Mouse (Mus musculus): ENCODE measurements around the gene Arl15. TPM values are rescaled to one million over a fixed set of nuclear protein-coding genes. Genes with fewer than 3 reads are reported as not detected.

The Arl15 gene
- polyA plus RNA-seq, 1 experiment from 2014 or later: 1.5 TPM

GRCm38 (mm10) chr13:113941943-113942342 lies 147.6 kb downstream of the Arl15 start:
- no peak for DNase-seq
- Histone ChIP-seq H3K9me3 (ENCODE audit: low read length) (no peaks in the 10 kb centered on the region), H3K4me2 (ENCODE audit: low read depth, low read length) (no peak overlapping the region), H3K27ac (ENCODE audit: low read depth) (no peak overlapping the region), H3K36me3 (replicated peaks; ENCODE audit: insufficient read depth, low read length) (0 out of 2 replicates have a peak, but pooled peaks cover 2% of the 10 kb centered on the region), H3K4me3 (ENCODE audit: low read depth, low read length) (no peak overlapping the region), H3K9ac (replicated peaks) (no peak overlapping the region), H3K27me3 (ENCODE audit: insufficient read depth, low read length) (no peaks in the 10 kb centered on the region), H3K4me1 (ENCODE audit: insufficient read depth) (no peaks in the 10 kb centered on the region)
- no peak for ATAC-seq
- 87% methylated on average over 3 of the region's 3 CpGs for WGBS (ENCODE audit: insufficient replicate concordance)
- TF ChIP-seq EP300 (IDR thresholded peaks at IDR 0.05; ENCODE audit: low read depth): no peak
- no peak for TF ChIP-seq CTCF (IDR thresholded peaks at IDR 0.05; ENCODE audit: low read depth)

GRCm38 (mm10) chr13:113947546-113947945 lies 153.2 kb downstream of the Arl15 start:
- WGBS (ENCODE audit: insufficient replicate concordance): 65% methylated on average over 4 of the region's 4 CpGs
- no peaks in the 10 kb centered on the region for H3K27me3 ChIP-seq (ENCODE audit: insufficient read depth, low read length)

GRCm38 (mm10) chr13:113949708-113950107 lies 155.4 kb downstream of the Arl15 start:
- no peak overlapping the region for H3K9ac ChIP-seq (replicated peaks)
- TF ChIP-seq CTCF (IDR thresholded peaks at IDR 0.05; ENCODE audit: low read depth) (no peak), EP300 (IDR thresholded peaks at IDR 0.05; ENCODE audit: low read depth) (no peak)
- 66% methylated on average over 5 of the region's 5 CpGs for WGBS (ENCODE audit: insufficient replicate concordance)
- no peak overlapping the region for H3K4me3 ChIP-seq (ENCODE audit: low read depth, low read length)
- DNase-seq (peak; percentile 25), ATAC-seq (peak; percentile 73)
- no peaks in the 10 kb centered on the region for H3K4me1 ChIP-seq (ENCODE audit: insufficient read depth)
- H3K36me3 ChIP-seq (replicated peaks; ENCODE audit: insufficient read depth, low read length): no peaks in the 10 kb centered on the region
- no peaks in the 10 kb centered on the region for H3K27me3 ChIP-seq (ENCODE audit: insufficient read depth, low read length)
- H3K27ac ChIP-seq (ENCODE audit: low read depth): 0 out of 2 replicates have a peak overlapping the region, but pooled peaks have one; percentile 51
- no peaks in the 10 kb centered on the region for H3K9me3 ChIP-seq (ENCODE audit: low read length)
- no peak overlapping the region for H3K4me2 ChIP-seq (ENCODE audit: low read depth, low read length)

More at GRCm38 (mm10) chr13:113947546-113947945, 153.2 kb downstream of the Arl15 start:
- H3K9me3 ChIP-seq (ENCODE audit: low read length): no peaks in the 10 kb centered on the region
- H3K4me2 ChIP-seq (ENCODE audit: low read depth, low read length): no peak overlapping the region
- no peaks in the 10 kb centered on the region for H3K4me1 ChIP-seq (ENCODE audit: insufficient read depth)
- no peak for DNase-seq
- H3K36me3 ChIP-seq (replicated peaks; ENCODE audit: insufficient read depth, low read length): no peaks in the 10 kb centered on the region
- H3K4me3 ChIP-seq (ENCODE audit: low read depth, low read length): no peak overlapping the region
- TF ChIP-seq CTCF (IDR thresholded peaks at IDR 0.05; ENCODE audit: low read depth) (no peak), EP300 (IDR thresholded peaks at IDR 0.05; ENCODE audit: low read depth) (no peak)
- no peak for ATAC-seq
- H3K27ac ChIP-seq (ENCODE audit: low read depth): no peak overlapping the region
- H3K9ac ChIP-seq (replicated peaks): no peak overlapping the region

- Histone ChIP-seq H3K27ac (ENCODE audit: low read depth) (no peak overlapping the region), H3K36me3 (replicated peaks; ENCODE audit: insufficient read depth, low read length) (no peaks in the 10 kb centered on the region), H3K9ac (replicated peaks) (no peak overlapping the region), H3K4me1 (ENCODE audit: insufficient read depth) (no peaks in the 10 kb centered on the region), H3K27me3 (ENCODE audit: insufficient read depth, low read length) (no peaks in the 10 kb centered on the region), H3K9me3 (ENCODE audit: low read length) (no peaks in the 10 kb centered on the region), H3K4me3 (ENCODE audit: low read depth, low read length) (no peak overlapping the region), H3K4me2 (ENCODE audit: low read depth, low read length) (no peak overlapping the region)
- TF ChIP-seq CTCF (IDR thresholded peaks at IDR 0.05; ENCODE audit: low read depth) (no peak), EP300 (IDR thresholded peaks at IDR 0.05; ENCODE audit: low read depth) (no peak)
- no peak for DNase-seq
- no peak for ATAC-seq
- WGBS (ENCODE audit: insufficient replicate concordance): 82% methylated on average over 6 of the region's 6 CpGs
These were observed 155.8 kb downstream of the Arl15 start for GRCm38 (mm10) chr13:113950131-113950530.

- Histone ChIP-seq H3K4me1 (ENCODE audit: insufficient read depth) (no peaks in the 10 kb centered on the region), H3K36me3 (replicated peaks; ENCODE audit: insufficient read depth, low read length) (no peaks in the 10 kb centered on the region), H3K27me3 (ENCODE audit: insufficient read depth, low read length) (no peaks in the 10 kb centered on the region), H3K4me2 (ENCODE audit: low read depth, low read length) (no peak overlapping the region), H3K9ac (replicated peaks) (no peak overlapping the region), H3K9me3 (ENCODE audit: low read length) (no peaks in the 10 kb centered on the region), H3K4me3 (ENCODE audit: low read depth, low read length) (no peak overlapping the region), H3K27ac (ENCODE audit: low read depth) (no peak overlapping the region)
- no peak for DNase-seq
- 62% methylated on average over 4 of the region's 4 CpGs for WGBS (ENCODE audit: insufficient replicate concordance)
- no peak for ATAC-seq
- no peak for TF ChIP-seq CTCF (IDR thresholded peaks at IDR 0.05; ENCODE audit: low read depth)
- TF ChIP-seq EP300 (IDR thresholded peaks at IDR 0.05; ENCODE audit: low read depth): no peak
These were observed 163.1 kb downstream of the Arl15 start for GRCm38 (mm10) chr13:113957438-113957837.

GRCm38 (mm10) chr13:113964945-113965344 lies 170.6 kb downstream of the Arl15 start:
- ATAC-seq: no peak
- H3K4me3 ChIP-seq (ENCODE audit: low read depth, low read length): no peak overlapping the region
- 87% methylated on average over 9 of the region's 9 CpGs for WGBS (ENCODE audit: insufficient replicate concordance)
- H3K9ac ChIP-seq (replicated peaks): no peak overlapping the region
- H3K4me1 ChIP-seq (ENCODE audit: insufficient read depth): no peaks in the 10 kb centered on the region
- no peak for DNase-seq
- no peak overlapping the region for H3K4me2 ChIP-seq (ENCODE audit: low read depth, low read length)
- H3K27ac ChIP-seq (ENCODE audit: low read depth): no peak overlapping the region
- no peak for TF ChIP-seq EP300 (IDR thresholded peaks at IDR 0.05; ENCODE audit: low read depth)
- TF ChIP-seq CTCF (IDR thresholded peaks at IDR 0.05; ENCODE audit: low read depth): no peak
- H3K27me3 ChIP-seq (ENCODE audit: insufficient read depth, low read length): no peaks in the 10 kb centered on the region
- 0 out of 2 replicates have a peak, but pooled peaks cover 2% of the 10 kb centered on the region for H3K36me3 ChIP-seq (replicated peaks; ENCODE audit: insufficient read depth, low read length)
- H3K9me3 ChIP-seq (ENCODE audit: low read length): no peaks in the 10 kb centered on the region

GRCm38 (mm10) chr13:113970706-113971105 lies 176.4 kb downstream of the Arl15 start:
- no peaks in the 10 kb centered on the region for H3K27me3 ChIP-seq (ENCODE audit: insufficient read depth, low read length)
- H3K36me3 ChIP-seq (replicated peaks; ENCODE audit: insufficient read depth, low read length): peaks cover 2% of the 10 kb centered on the region; the same call in 1 of the 2 replicates
- H3K9me3 ChIP-seq (ENCODE audit: low read length): no peaks in the 10 kb centered on the region
- 72% methylated on average over 5 of the region's 5 CpGs for WGBS (ENCODE audit: insufficient replicate concordance)
- no peak overlapping the region for H3K4me3 ChIP-seq (ENCODE audit: low read depth, low read length)
- no peak overlapping the region for H3K4me2 ChIP-seq (ENCODE audit: low read depth, low read length)
- TF ChIP-seq CTCF (IDR thresholded peaks at IDR 0.05; ENCODE audit: low read depth): no peak
- no peak for TF ChIP-seq EP300 (IDR thresholded peaks at IDR 0.05; ENCODE audit: low read depth)
- DNase-seq (no peak), ATAC-seq (no peak)
- no peaks in the 10 kb centered on the region for H3K4me1 ChIP-seq (ENCODE audit: insufficient read depth)
- H3K27ac ChIP-seq (ENCODE audit: low read depth): no peak overlapping the region
- H3K9ac ChIP-seq (replicated peaks): no peak overlapping the region
